Mouse (Mus musculus): ENCODE measurements around the gene St3gal4. TPM values are rescaled to one million over a fixed set of nuclear protein-coding genes. Genes with fewer than 3 reads are reported as not detected.

The St3gal4 gene
- total and polyA plus RNA-seq, 3 experiments: 54.2 to 56.3 TPM; not detected in 1

DNA sequence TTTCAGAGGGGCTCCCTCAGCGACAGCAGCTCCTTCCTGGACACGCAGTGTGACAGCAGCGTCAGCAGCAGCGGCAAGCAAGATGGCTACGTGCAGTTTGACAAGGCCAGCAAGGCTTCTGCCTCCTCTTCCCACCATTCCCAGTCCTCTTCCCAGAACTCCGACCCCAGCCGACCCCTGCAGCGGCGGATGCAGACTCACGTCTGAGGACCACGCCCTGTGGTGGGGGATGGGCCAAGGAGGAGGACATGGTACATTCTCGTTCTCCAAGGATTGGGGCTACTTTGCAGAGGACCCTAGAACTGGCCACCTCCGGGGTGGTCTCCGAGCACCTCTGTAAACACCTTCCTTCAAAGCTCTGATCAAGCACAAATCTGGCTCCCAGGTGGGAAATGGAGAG is 84.0 kb downstream of the St3gal4 start:
- H3K36me3 ChIP-seq (ENCODE audit: control insufficient read depth in 1 of 2, insufficient read depth in 2 of 2, low read length in 2 of 2): peaks cover 0 to 12% of the 10 kb centered on the region in 2 experiments; a peak in 2 of 4 replicates
- DNase-seq (ENCODE audit: low read depth, low spot score): no peak
- H3K4me3 ChIP-seq (ENCODE audit: control insufficient read depth in 1 of 2, insufficient read depth in 1 of 2, low read depth in 2 of 2, low read length in 2 of 2): no peak overlapping the region
- no peak overlapping the region for H3K9ac ChIP-seq (ENCODE audit: control insufficient read depth, low read depth, low read length, poor library complexity, severe bottlenecking)
- H3K27ac ChIP-seq (ENCODE audit: control insufficient read depth, low read depth, low read length): no peak overlapping the region
- TF ChIP-seq EP300 (IDR thresholded peaks at IDR 0.05; ENCODE audit: low read depth in 1 of 2, low read length in 2 of 2): no peak
- TF ChIP-seq SIN3A (IDR thresholded peaks at IDR 0.05; ENCODE audit: low read length): no peak
- TF ChIP-seq ZC3H11A (IDR thresholded peaks at IDR 0.05; ENCODE audit: low read depth, low read length): no peak
- TF ChIP-seq POLR2A (IDR thresholded peaks at IDR 0.05; ENCODE audit: control insufficient read depth in 1 of 2, insufficient read depth in 1 of 2, low read depth in 1 of 2, low read length in 2 of 2, poor library complexity in 1 of 2): no peak
- TF ChIP-seq TAL1 (IDR thresholded peaks at IDR 0.05; ENCODE audit: low read length): no peak
- no peak for TF ChIP-seq USF2 (IDR thresholded peaks at IDR 0.05; ENCODE audit: borderline replicate concordance in 1 of 2, insufficient read depth in 1 of 2, low read depth in 1 of 2, low read length in 2 of 2)
- TF ChIP-seq HCFC1 (IDR thresholded peaks at IDR 0.05; ENCODE audit: low read depth, low read length): no peak
- TF ChIP-seq ETS1 (IDR thresholded peaks at IDR 0.05; ENCODE audit: low read depth, low read length): no peak
- TF ChIP-seq USF1 (IDR thresholded peaks at IDR 0.05; ENCODE audit: low read depth, low read length): no peak
- no peak for TF ChIP-seq CHD2 (IDR thresholded peaks at IDR 0.05; ENCODE audit: low read length)
- no peak for TF ChIP-seq GATA1 (IDR thresholded peaks at IDR 0.05; ENCODE audit: low read depth, low read length)
- TF ChIP-seq ZMIZ1 (IDR thresholded peaks at IDR 0.05; ENCODE audit: low read depth, low read length): no peak
- H3K27me3 ChIP-seq (ENCODE audit: control insufficient read depth in 1 of 2, insufficient read depth in 2 of 2, low read length in 2 of 2): no peaks in the 10 kb centered on the region
- no peaks in the 10 kb centered on the region for H3K79me2 ChIP-seq (ENCODE audit: control insufficient read depth, insufficient read depth, low read length, poor library complexity)
- H3K9me3 ChIP-seq (replicated peaks; ENCODE audit: insufficient read depth, low read length): no peaks in the 10 kb centered on the region
- peaks cover 0 to 16% of the 10 kb centered on the region in 2 experiments; a peak in 2 of 4 replicates for H3K4me1 ChIP-seq (ENCODE audit: control insufficient read depth in 1 of 2, insufficient read depth in 2 of 2, low read length in 2 of 2)

- no peaks in the 10 kb centered on the region for H3K9me3 ChIP-seq (replicated peaks; ENCODE audit: insufficient read depth, low read length)
- H3K4me3 ChIP-seq (ENCODE audit: control insufficient read depth in 1 of 2, insufficient read depth in 1 of 2, low read depth in 2 of 2, low read length in 2 of 2): no peak overlapping the region
- H3K36me3 ChIP-seq (ENCODE audit: control insufficient read depth in 1 of 2, insufficient read depth in 2 of 2, low read length in 2 of 2): no peaks in the 10 kb centered on the region
- no peak overlapping the region for H3K9ac ChIP-seq (ENCODE audit: control insufficient read depth, low read depth, low read length, poor library complexity, severe bottlenecking)
- no peak for DNase-seq (ENCODE audit: low read depth, low spot score)
- H3K27ac ChIP-seq (ENCODE audit: control insufficient read depth, low read depth, low read length): no peak overlapping the region
- no peak for TF ChIP-seq MXI1 (IDR thresholded peaks at IDR 0.05; ENCODE audit: low read depth, low read length)
- no peak for TF ChIP-seq MAX (IDR thresholded peaks at IDR 0.05; ENCODE audit: low read length)
- no peak for TF ChIP-seq ZKSCAN1 (IDR thresholded peaks at IDR 0.05; ENCODE audit: low read depth, low read length)
- no peak for TF ChIP-seq MAFK (IDR thresholded peaks at IDR 0.05; ENCODE audit: borderline replicate concordance, low read depth, low read length)
- TF ChIP-seq NRF1 (IDR thresholded peaks at IDR 0.05; ENCODE audit: insufficient read depth, low read depth, low read length, poor library complexity, severe bottlenecking): no peak
- no peak for TF ChIP-seq CHD1 (IDR thresholded peaks at IDR 0.05; ENCODE audit: low read depth, low read length)
- no peak for TF ChIP-seq POLR2A (IDR thresholded peaks at IDR 0.05; ENCODE audit: control insufficient read depth in 1 of 2, insufficient read depth in 1 of 2, low read depth in 1 of 2, low read length in 2 of 2, poor library complexity in 1 of 2)
- TF ChIP-seq TBP (IDR thresholded peaks at IDR 0.05; ENCODE audit: low read depth, low read length): no peak
- no peak for TF ChIP-seq UBTF (IDR thresholded peaks at IDR 0.05; ENCODE audit: borderline replicate concordance, insufficient read depth, low read depth, low read length)
- TF ChIP-seq CTCF (IDR thresholded peaks at IDR 0.05 in 2 of 3, conservative IDR thresholded peaks at IDR 0.05 in 1 of 3; ENCODE audit: control insufficient read depth in 1 of 3, insufficient read depth in 1 of 3, low read depth in 2 of 3, low read length in 3 of 3, poor library complexity in 1 of 3, severe bottlenecking in 1 of 3): no peak
- no peak for TF ChIP-seq ZC3H11A (IDR thresholded peaks at IDR 0.05; ENCODE audit: low read depth, low read length)
- no peak for TF ChIP-seq TCF12 (IDR thresholded peaks at IDR 0.05; ENCODE audit: low read depth, low read length)
- TF ChIP-seq CHD2 (IDR thresholded peaks at IDR 0.05; ENCODE audit: low read length): no peak
- no peak for TF ChIP-seq ZMIZ1 (IDR thresholded peaks at IDR 0.05; ENCODE audit: low read depth, low read length)
- TF ChIP-seq TAL1 (IDR thresholded peaks at IDR 0.05; ENCODE audit: low read length): no peak
- no peak for TF ChIP-seq KAT2A (conservative IDR thresholded peaks at IDR 0.05; ENCODE audit: low read depth, low read length)
- no peak for TF ChIP-seq USF2 (IDR thresholded peaks at IDR 0.05; ENCODE audit: borderline replicate concordance in 1 of 2, insufficient read depth in 1 of 2, low read depth in 1 of 2, low read length in 2 of 2)
- no peak for TF ChIP-seq SMC3 (IDR thresholded peaks at IDR 0.05; ENCODE audit: low read depth, low read length)
- no peak for TF ChIP-seq ETS1 (IDR thresholded peaks at IDR 0.05; ENCODE audit: low read depth, low read length)
- H3K27me3 ChIP-seq (ENCODE audit: control insufficient read depth in 1 of 2, insufficient read depth in 2 of 2, low read length in 2 of 2): no peaks in the 10 kb centered on the region
- H3K4me1 ChIP-seq (ENCODE audit: control insufficient read depth in 1 of 2, insufficient read depth in 2 of 2, low read length in 2 of 2): peaks cover 0 to 9% of the 10 kb centered on the region in 2 experiments; a peak in 1 of 4 replicates
- no peaks in the 10 kb centered on the region for H3K79me2 ChIP-seq (ENCODE audit: control insufficient read depth, insufficient read depth, low read length, poor library complexity)
Observed at GRCm38 (mm10) chr9:35032457-35032856, 86.6 kb downstream of the St3gal4 start.

All from MEL (cell line).